Comparison of ENCODE assay signal across 20 mouse cellular contexts in the genomic region with DNA sequence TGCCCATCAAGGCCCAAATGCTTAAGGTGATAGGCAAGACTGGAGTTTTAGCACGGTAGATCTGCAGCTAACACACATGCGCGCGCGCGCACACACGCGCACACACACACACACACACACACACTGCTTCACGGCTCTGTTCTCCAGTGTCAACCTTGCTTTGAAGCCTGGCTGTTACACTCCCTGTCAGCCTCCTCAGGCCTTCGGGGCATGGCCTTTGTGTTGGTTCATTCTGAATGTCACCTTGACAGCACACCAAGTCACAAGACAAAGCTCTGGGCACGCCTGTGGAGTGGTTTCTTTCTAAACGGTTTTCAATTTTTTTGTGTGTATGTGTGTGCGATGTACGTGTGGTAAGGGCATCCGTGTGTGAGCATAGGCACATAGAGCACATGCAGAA.
"Had no signal": no experiment of that assay in that cellular context is flagged by ENCODE, and none has a peak within 500 bp of the region (broad histone marks: within the 10 kb centered on the region; RNA-seq: fewer than 3 reads in every experiment).

No protein-coding gene starts in this region.

- ATAC-seq: liver, postnatal 0 days had no signal

- H3K27me3 ChIP-seq: kidney, embryonic 15.5 days; limb, embryonic 12.5 days; limb, embryonic 15.5 days; lung, embryonic 15.5 days; stomach, embryonic 15.5 days had no signal

- H3K4me1 ChIP-seq: limb, embryonic 12.5 days; limb, embryonic 15.5 days; lung, embryonic 15.5 days; stomach, embryonic 15.5 days had no signal

- H3K9ac ChIP-seq: kidney, embryonic 15.5 days; limb, embryonic 12.5 days; limb, embryonic 15.5 days; liver, embryonic 14.5 days; liver, postnatal 0 days; lung, embryonic 15.5 days; stomach, embryonic 15.5 days had no signal

- H3K4me3 ChIP-seq: kidney, embryonic 15.5 days; limb, embryonic 12.5 days; limb, embryonic 15.5 days; lung, embryonic 15.5 days; stomach, embryonic 15.5 days had no signal

- H3K4me2 ChIP-seq: kidney, embryonic 15.5 days; limb, embryonic 12.5 days; limb, embryonic 15.5 days; liver, embryonic 11.5 days; lung, embryonic 15.5 days; midbrain, embryonic 11.5 days; stomach, embryonic 15.5 days had no signal

- H3K36me3 ChIP-seq: kidney, embryonic 15.5 days; limb, embryonic 12.5 days; limb, embryonic 15.5 days; lung, embryonic 15.5 days; stomach, embryonic 15.5 days had no signal

- H3K27ac ChIP-seq: kidney, embryonic 15.5 days; limb, embryonic 12.5 days; limb, embryonic 15.5 days; liver, embryonic 14.5 days; lung, embryonic 15.5 days; stomach, embryonic 15.5 days had no signal

- H3K9me3 ChIP-seq: kidney, embryonic 15.5 days; limb, embryonic 12.5 days; limb, embryonic 15.5 days; lung, embryonic 15.5 days; stomach, embryonic 15.5 days had no signal

- DNase-seq: kidney, adult 8-10 months; kidney, postnatal 10 days; kidney, postnatal 36 days; left cerebral cortex, postnatal 4 days; liver, postnatal 0 days; lung, postnatal 10 days; lung, postnatal 36 days; midbrain, embryonic 14.5 days; retina, postnatal 1 day; right cerebral cortex, postnatal 25 days; spleen, adult 18-20 months; thymus, postnatal 25 days had no signal
